Mouse (Mus musculus) MEL (cell line): ENCODE measurements around the gene Ndufb10.

Experiments used
- CHD2 ChIP-seq: IDR thresholded peaks from 2 replicates; pipeline ENCODE4 v1.6.1; 2011; ENCODE audit warnings: low read length, improper control_type of control experiment
- CTCF ChIP-seq, 3 experiments: IDR thresholded peaks in 2 of 3; conservative IDR thresholded peaks in 1 of 3; 2 replicates each; pipeline ENCODE4 v1.5.1; 2011 to 2012; ENCODE audit warnings: low read length in 3 of 3, low read depth in 2 of 3, mild to moderate bottlenecking in 2 of 3, improper control_type of control experiment in 1 of 3, inconsistent platforms in 1 of 3, mixed read lengths in 1 of 3, moderate library complexity in 1 of 3; ENCODE audit not compliant: control insufficient read depth in 1 of 3, insufficient read depth in 1 of 3, poor library complexity in 1 of 3, severe bottlenecking in 1 of 3
- E2F4 ChIP-seq: IDR thresholded peaks from 2 replicates; pipeline ENCODE4 v1.6.1; 2011; ENCODE audit warnings: low read depth, low read length, improper control_type of control experiment, borderline replicate concordance
- EP300 ChIP-seq, 2 experiments: IDR thresholded peaks; 2 replicates each; pipeline ENCODE4 v1.6.1; 2011; ENCODE audit warnings: improper control_type of control experiment in 2 of 2, low read length in 2 of 2, low read depth in 1 of 2, mild to moderate bottlenecking in 1 of 2
- ETS1 ChIP-seq: IDR thresholded peaks from 2 replicates; pipeline ENCODE4 v1.6.1; 2012; ENCODE audit warnings: low read depth, mild to moderate bottlenecking, inconsistent platforms, low read length, improper control_type of control experiment, moderate library complexity
- JUND ChIP-seq: IDR thresholded peaks from 2 replicates; pipeline ENCODE4 v1.6.1; 2011; ENCODE audit warnings: low read depth, mild to moderate bottlenecking, improper control_type of control experiment, low read length
- MXI1 ChIP-seq: IDR thresholded peaks from 2 replicates; pipeline ENCODE4 v1.6.1; 2011; ENCODE audit warnings: mild to moderate bottlenecking, low read depth, low read length, improper control_type of control experiment
- TCF12 ChIP-seq: IDR thresholded peaks from 2 replicates; pipeline ENCODE4 v1.6.1; 2014; ENCODE audit warnings: low read depth, mild to moderate bottlenecking, inconsistent platforms, low read length, improper control_type of control experiment, moderate library complexity
- USF2 ChIP-seq, 2 experiments: IDR thresholded peaks; 2 replicates each; pipeline ENCODE4 v1.6.1; 2011 to 2012; ENCODE audit warnings: improper control_type of control experiment in 2 of 2, low read length in 2 of 2, borderline replicate concordance in 1 of 2, inconsistent platforms in 1 of 2, low read depth in 1 of 2, mild to moderate bottlenecking in 1 of 2; ENCODE audit not compliant: insufficient read depth in 1 of 2

GRCm38 (mm10) chr17:24736330-24737051 is 12.2 kb upstream of the Ndufb10 start, which contains the start of gene Msrb1:
- TF ChIP-seq E2F4: no peak
- no peak; the same call in 1 of the 2 replicates for TF ChIP-seq TCF12
- no peak for TF ChIP-seq USF2 (IDR thresholded peaks at IDR 0.05; ENCODE audit: borderline replicate concordance in 1 of 2, insufficient read depth in 1 of 2, low read depth in 1 of 2, low read length in 2 of 2)
- no peak for TF ChIP-seq JUND
- no peak; the same call in none of the 2 replicates for TF ChIP-seq MXI1
- TF ChIP-seq ETS1: no peak
- TF ChIP-seq CHD2: no peak
- TF ChIP-seq EP300 (IDR thresholded peaks at IDR 0.05; ENCODE audit: low read depth in 1 of 2, low read length in 2 of 2): no peak
- TF ChIP-seq CTCF (IDR thresholded peaks at IDR 0.05 in 2 of 3, conservative IDR thresholded peaks at IDR 0.05 in 1 of 3; ENCODE audit: control insufficient read depth in 1 of 3, insufficient read depth in 1 of 3, low read depth in 2 of 3, low read length in 3 of 3, poor library complexity in 1 of 3, severe bottlenecking in 1 of 3): no peak
